Mouse (Mus musculus) mammary gland, adult 2 months (tissue): ENCODE data around the gene B3glct. TPM values are rescaled to one million over a fixed set of nuclear protein-coding genes. Genes with fewer than 3 reads are reported as not detected.

ENCODE experiments used
- polyA plus RNA-seq: library from polyadenylated mRNA; depleted of rRNA; stranded (reverse); fragments of >200 nt; gene quantifications from 2 replicates; pipeline ENCODE4 v1.2.3, GENCODE M21; 2012; ENCODE audit warnings: low replicate concordance; rRNA removed

Gene B3glct
- 8.1 and 10.9 TPM in 2 replicates for polyA plus RNA-seq

GRCm38 (mm10) chr5:149678100-149678989 lies at the start of gene B3glct:
TSS of gene B3glct (plus strand) at chr5:149678230.

DNA sequence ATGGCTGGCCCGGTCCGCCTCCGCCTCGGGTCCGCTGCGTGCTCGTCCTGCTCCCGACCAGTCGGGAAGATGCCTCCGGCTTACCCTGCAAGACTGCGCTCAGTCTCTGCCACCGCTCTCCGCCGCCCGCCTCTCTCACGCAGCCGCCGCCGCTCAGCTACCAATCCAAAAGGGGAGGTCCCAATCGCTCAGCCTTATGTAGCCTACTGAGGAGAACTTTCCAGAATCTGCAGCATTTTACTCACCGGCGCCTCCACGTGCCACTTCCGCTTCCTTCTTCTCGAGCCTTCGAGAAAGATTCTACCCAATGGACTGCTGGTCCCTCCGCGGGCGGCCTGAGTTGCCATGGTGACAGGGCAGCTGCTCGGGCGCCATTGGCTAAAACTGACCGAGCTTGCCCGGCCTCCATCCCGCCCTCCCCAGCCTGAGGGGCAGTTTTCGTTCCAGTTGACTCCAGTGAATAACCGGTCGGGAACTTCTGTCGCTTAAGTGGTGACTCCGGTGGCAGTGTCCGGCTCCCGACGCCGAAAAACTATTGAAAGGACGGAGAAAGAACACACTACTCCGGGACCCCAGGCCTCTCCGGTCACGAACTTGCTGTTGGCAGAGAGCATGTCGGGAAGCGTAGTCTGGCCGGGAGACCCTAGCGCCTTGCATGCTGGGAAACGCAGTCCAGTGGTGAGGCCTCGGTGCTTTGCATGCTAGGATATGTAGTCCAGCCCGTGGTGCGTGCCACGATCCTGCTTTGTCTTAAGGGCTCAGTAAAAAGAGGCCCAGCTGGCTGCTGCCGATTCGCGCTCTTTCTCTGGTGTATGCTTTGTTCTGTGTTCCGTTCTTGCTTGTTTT lies 41.7 kb upstream of the B3glct start, which contains the start of gene Hsph1:
Gene Hsph1, minus strand, starts transcription at position 302 of the 846 bp plus-strand sequence.

Other genes with a start within 250 kb of the B3glct start
- not detected in 2 replicates for gene Tex26, start 238.6 kb upstream of the B3glct start, polyA plus RNA-seq
- gene Wdr95, start 149.6 kb upstream of the B3glct start, polyA plus RNA-seq: 0.24 and 0.25 TPM in 2 replicates
- 9.2 and 11.7 TPM in 2 replicates for gene Hsph1, start 41.9 kb upstream of the B3glct start, polyA plus RNA-seq